Mouse (Mus musculus) liver, embryonic 14.5 days (tissue): ENCODE measurements around the gene Mrgprd.

Experiments used
- CTCF ChIP-seq: IDR thresholded peaks from 2 replicates; pipeline ENCODE4 v1.5.1; 2016; ENCODE audit warnings: antibody characterized with exemption, low read depth, control low read depth
- EP300 ChIP-seq: IDR thresholded peaks from 2 replicates; pipeline ENCODE4 v1.6.1; 2016; ENCODE audit warnings: antibody characterized with exemption, low read depth

DNA sequence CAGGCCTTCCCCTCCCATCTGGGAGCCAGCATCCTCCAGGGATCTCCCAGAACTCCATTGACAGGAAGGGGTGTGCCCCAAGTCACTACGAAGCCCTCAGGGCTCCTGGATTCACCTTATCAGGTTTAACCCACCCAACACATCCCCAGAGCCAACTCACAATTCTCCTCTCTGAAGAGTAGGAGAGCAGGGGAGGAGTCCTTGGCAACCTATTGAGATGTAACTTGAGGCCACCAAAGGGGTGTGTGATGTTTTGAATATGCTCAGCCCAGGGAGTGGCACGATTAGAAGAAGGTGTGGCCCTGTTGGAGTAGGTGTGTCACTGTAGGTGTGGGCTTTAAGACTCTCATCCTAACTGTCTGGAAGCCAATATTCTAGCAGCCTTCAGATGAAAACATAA lies 11.1 kb downstream of the Mrgprd start:
- TF ChIP-seq EP300 (no peak), CTCF (no peak)
